Mouse (Mus musculus) 3134 (cell line): ENCODE results near the gene B3gnt6.

Experiments used
- DNase-seq: peaks from one replicate; pipeline ENCODE4 v3.0.0-alpha.2; 2011; ENCODE audit warnings: low spot score; ENCODE audit not compliant: insufficient read length; ENCODE audit errors: extremely low read depth

B3gnt6 gene

GRCm38 (mm10) chr7:98150525-98150924, 48.8 kb downstream of the B3gnt6 start:
- no peak for DNase-seq

GRCm38 (mm10) chr7:98149802-98150201, 49.5 kb downstream of the B3gnt6 start:
- no peak for DNase-seq

GRCm38 (mm10) chr7:98148721-98149407, 50.4 kb downstream of the B3gnt6 start:
- DNase-seq = no peak

GRCm38 (mm10) chr7:98147766-98148165, 51.5 kb downstream of the B3gnt6 start:
- DNase-seq = no peak

- DNase-seq = no peak
Measured at GRCm38 (mm10) chr7:98146447-98146845, 52.8 kb downstream of the B3gnt6 start.

- peak; percentile 59 for DNase-seq
Measured at GRCm38 (mm10) chr7:98145842-98146446, 53.3 kb downstream of the B3gnt6 start.

GRCm38 (mm10) chr7:98145402-98145801, 53.9 kb downstream of the B3gnt6 start, which contains the start of gene Omp:
TSS of gene Omp (minus strand) at chr7:98145502.
- no peak for DNase-seq

- no peak for DNase-seq
Measured at GRCm38 (mm10) chr7:98142648-98143047, 56.6 kb downstream of the B3gnt6 start.
